Mouse (Mus musculus): Measurements from ENCODE around the gene Thpo. TPM values are rescaled to one million over a fixed set of nuclear protein-coding genes. Genes with fewer than 3 reads are reported as not detected.

The Thpo gene
- polyA plus RNA-seq, 1 experiment from 2014 or later, result 5.0 TPM

DNA sequence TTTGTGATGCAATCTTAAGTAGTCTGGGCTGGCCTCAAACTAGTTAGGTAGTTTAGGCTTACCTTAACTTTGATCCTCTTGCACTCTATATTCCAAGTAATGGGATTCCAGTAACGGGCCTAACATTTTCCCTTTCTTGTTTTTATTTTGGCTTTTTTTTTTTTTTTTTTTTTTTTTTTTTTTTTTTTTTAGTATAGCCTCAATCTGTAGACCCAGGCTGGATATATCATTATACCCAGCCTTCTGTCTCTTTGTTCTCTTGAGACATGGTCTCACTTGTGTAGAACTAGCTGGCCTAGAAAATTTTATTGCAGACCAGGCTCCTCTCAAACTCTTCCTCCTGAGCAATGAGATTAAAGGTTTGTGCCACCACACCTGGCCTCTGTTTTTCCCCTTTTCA is 42.7 kb downstream of the Thpo start:
- H3K9ac ChIP-seq, result no peak overlapping the region
- H3K27ac ChIP-seq (replicated peaks), result 0 out of 2 replicates have a peak overlapping the region, but pooled peaks have one; percentile 29
- WGBS (ENCODE audit: insufficient replicate concordance), result 75% methylated on average over 1 of the region's 1 CpGs
- no peaks in the 10 kb centered on the region for H3K9me3 ChIP-seq (replicated peaks)
- peaks cover 62% of the 10 kb centered on the region for H3K36me3 ChIP-seq (replicated peaks)
- no peak for ATAC-seq (ENCODE audit: insufficient read depth)
- no peak overlapping the region for H3K4me2 ChIP-seq
- no peak overlapping the region for H3K4me3 ChIP-seq (replicated peaks)
- H3K27me3 ChIP-seq, result peaks cover 35% of the 10 kb centered on the region
- H3K4me1 ChIP-seq (replicated peaks), result peaks cover 57% of the 10 kb centered on the region

- peaks cover 50% of the 10 kb centered on the region for H3K4me1 ChIP-seq (replicated peaks)
- no peak overlapping the region for H3K4me3 ChIP-seq (replicated peaks)
- no peaks in the 10 kb centered on the region for H3K9me3 ChIP-seq (replicated peaks)
- no peak overlapping the region for H3K4me2 ChIP-seq
- peaks cover 26% of the 10 kb centered on the region for H3K27me3 ChIP-seq
- WGBS (ENCODE audit: insufficient replicate concordance), result 55% methylated on average over 3 of the region's 3 CpGs
- no peak for ATAC-seq (ENCODE audit: insufficient read depth)
- peaks cover 70% of the 10 kb centered on the region for H3K36me3 ChIP-seq (replicated peaks)
- no peak overlapping the region for H3K27ac ChIP-seq (replicated peaks)
- no peak overlapping the region for H3K9ac ChIP-seq
Measured at GRCm38 (mm10) chr16:20690774-20691173, 43.5 kb downstream of the Thpo start.

DNA sequence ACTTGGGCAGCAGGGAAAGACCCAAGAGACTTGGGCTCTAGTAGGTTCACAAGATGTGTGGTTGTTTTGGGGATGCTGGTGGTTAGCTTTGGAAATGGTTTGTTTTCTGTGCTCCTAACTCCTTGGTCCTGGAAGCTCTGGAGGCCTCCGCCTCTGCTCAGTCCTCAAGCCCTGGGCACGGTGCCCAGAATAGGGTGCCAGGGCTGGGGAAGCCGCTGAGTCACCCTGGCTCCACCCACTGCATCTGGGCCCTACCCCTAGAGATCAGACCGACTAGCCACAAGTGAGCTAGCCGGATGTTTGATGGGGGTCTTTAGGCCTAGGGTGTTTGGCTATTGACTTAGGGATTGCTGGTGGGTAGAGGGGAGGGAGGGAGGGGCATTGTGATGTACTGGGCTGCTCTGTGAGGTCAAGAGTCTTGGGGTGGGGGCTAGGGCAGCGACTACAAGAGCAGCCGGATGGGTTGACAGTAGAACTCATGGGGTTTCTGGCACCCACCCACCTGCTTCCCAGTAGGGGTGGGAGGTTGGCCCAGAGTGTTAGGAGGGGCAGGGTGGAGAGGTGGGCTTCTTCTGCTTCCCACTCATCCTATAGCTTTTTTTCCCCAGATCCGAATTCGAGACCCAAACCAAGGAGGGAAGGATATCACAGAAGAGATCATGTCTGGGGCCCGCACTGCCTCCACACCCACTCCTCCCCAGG is 56.2 kb downstream of the Thpo start:
- Histone ChIP-seq H3K4me1 (replicated peaks) (peaks cover 52% of the 10 kb centered on the region), H3K4me2 (peak overlapping the region; percentile 38)
- 65% methylated on average over 10 of the region's 10 CpGs for WGBS (ENCODE audit: insufficient replicate concordance)

GRCm38 (mm10) chr16:20677380-20677779 is 56.9 kb downstream of the Thpo start:
- Histone ChIP-seq H3K4me2 (peak overlapping the region; percentile 38), H3K36me3 (replicated peaks) (peaks cover 79% of the 10 kb centered on the region), H3K27ac (replicated peaks) (peak overlapping the region; percentile 72), H3K4me3 (replicated peaks) (no peak overlapping the region), H3K4me1 (replicated peaks) (peaks cover 52% of the 10 kb centered on the region), H3K9ac (peak overlapping the region; percentile 23; the same call in 1 of the 2 replicates), H3K27me3 (no peaks in the 10 kb centered on the region), H3K9me3 (replicated peaks) (no peaks in the 10 kb centered on the region)
- ATAC-seq (ENCODE audit: insufficient read depth), result no peak
- WGBS (ENCODE audit: insufficient replicate concordance), result 77% methylated on average over 5 of the region's 5 CpGs

More for the DNA sequence above, 56.2 kb downstream of the Thpo start:
- H3K9me3 ChIP-seq (replicated peaks), result no peaks in the 10 kb centered on the region
- ATAC-seq (ENCODE audit: insufficient read depth), result peak; percentile 60
- H3K9ac ChIP-seq, result peak overlapping the region; percentile 23; the same call in 1 of the 2 replicates
- 0 out of 2 replicates have a peak overlapping the region, but pooled peaks have one; percentile 1 for H3K4me3 ChIP-seq (replicated peaks)
- H3K27ac ChIP-seq (replicated peaks), result peak overlapping the region; percentile 72
- H3K36me3 ChIP-seq (replicated peaks), result peaks cover 86% of the 10 kb centered on the region
- no peaks in the 10 kb centered on the region for H3K27me3 ChIP-seq

- H3K36me3 ChIP-seq (replicated peaks), result peaks cover 72% of the 10 kb centered on the region
- ATAC-seq (ENCODE audit: insufficient read depth), result no peak
- no peak overlapping the region for H3K4me3 ChIP-seq (replicated peaks)
- H3K27ac ChIP-seq (replicated peaks), result no peak overlapping the region
- WGBS (ENCODE audit: insufficient replicate concordance), result 81% methylated on average over 4 of the region's 4 CpGs
- peaks cover 59% of the 10 kb centered on the region for H3K4me1 ChIP-seq (replicated peaks)
- no peaks in the 10 kb centered on the region for H3K9me3 ChIP-seq (replicated peaks)
- no peaks in the 10 kb centered on the region for H3K27me3 ChIP-seq
- H3K9ac ChIP-seq, result no peak overlapping the region
- H3K4me2 ChIP-seq, result no peak overlapping the region
Measured at GRCm38 (mm10) chr16:20676702-20677101, 57.6 kb downstream of the Thpo start.

DNA sequence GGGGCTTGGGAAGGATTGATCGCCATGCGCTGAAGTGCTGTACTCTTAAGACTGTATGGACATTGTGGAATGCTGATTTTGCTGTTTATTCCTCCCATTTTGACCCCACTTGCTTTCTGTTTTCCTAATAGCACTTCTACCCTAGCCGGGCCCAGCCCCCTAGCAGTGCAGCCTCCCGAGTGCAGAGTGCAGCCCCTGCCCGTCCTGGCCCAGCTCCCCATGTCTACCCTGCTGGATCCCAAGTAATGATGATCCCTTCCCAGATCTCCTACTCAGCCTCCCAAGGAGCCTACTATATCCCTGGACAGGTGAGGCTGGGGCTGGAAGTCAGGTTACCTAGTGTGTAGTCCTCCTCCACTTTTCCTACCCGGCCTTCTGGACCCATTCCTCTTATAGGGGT is 59.1 kb downstream of the Thpo start:
- peaks cover 60% of the 10 kb centered on the region for H3K4me1 ChIP-seq (replicated peaks)
- no peaks in the 10 kb centered on the region for H3K9me3 ChIP-seq (replicated peaks)
- H3K4me2 ChIP-seq, result peak overlapping the region; percentile 88
- H3K36me3 ChIP-seq (replicated peaks), result peaks cover 57% of the 10 kb centered on the region
- H3K27ac ChIP-seq (replicated peaks), result peak overlapping the region; percentile 92
- ATAC-seq (ENCODE audit: insufficient read depth), result no peak
- peak overlapping the region; percentile 94; the same call in 1 of the 2 replicates for H3K4me3 ChIP-seq (replicated peaks)
- WGBS (ENCODE audit: insufficient replicate concordance), result 79% methylated on average over 6 of the region's 6 CpGs
- H3K9ac ChIP-seq, result 0 out of 2 replicates have a peak overlapping the region, but pooled peaks have one; percentile 6
- H3K27me3 ChIP-seq, result no peaks in the 10 kb centered on the region

Other genes starting within 250 kb of the Thpo start
- 44.1 and 48.7 TPM in 2 replicates for gene Eif2b5, start 235.7 kb downstream of the Thpo start, polyA plus RNA-seq (2015; fragmentation: Nextera tagmentation; extraction: Ambion mirVana)
- 3.8 and 4.8 TPM in 2 replicates for gene Dvl3, start 217.5 kb downstream of the Thpo start, polyA plus RNA-seq (2015; fragmentation: Nextera tagmentation; extraction: Ambion mirVana)
- 386 and 395 TPM in 2 replicates for gene Ap2m1, start 199.0 kb downstream of the Thpo start, polyA plus RNA-seq (2015; fragmentation: Nextera tagmentation; extraction: Ambion mirVana)
- gene Abcf3, start 185.9 kb downstream of the Thpo start, polyA plus RNA-seq (2015; fragmentation: Nextera tagmentation; extraction: Ambion mirVana), result 24.6 and 28.4 TPM in 2 replicates
- 0.21 and 0.33 TPM in 2 replicates for gene Vwa5b2, start 145.0 kb downstream of the Thpo start, polyA plus RNA-seq (2015; fragmentation: Nextera tagmentation; extraction: Ambion mirVana)
- 16.0 and 16.2 TPM in 2 replicates for gene Eef1akmt4, start 122.9 kb downstream of the Thpo start, polyA plus RNA-seq (2015; fragmentation: Nextera tagmentation; extraction: Ambion mirVana)
- gene Gm49333, start 122.9 kb downstream of the Thpo start, polyA plus RNA-seq (2015; fragmentation: Nextera tagmentation; extraction: Ambion mirVana), result 0.08 TPM in 1 of 2 replicates, not detected in the other
- 20.7 and 22.9 TPM in 2 replicates for gene Alg3, start 122.8 kb downstream of the Thpo start, polyA plus RNA-seq (2015; fragmentation: Nextera tagmentation; extraction: Ambion mirVana)
- gene Camk2n2, start 113.2 kb downstream of the Thpo start, polyA plus RNA-seq (2015; fragmentation: Nextera tagmentation; extraction: Ambion mirVana), result 0.10 and 0.12 TPM in 2 replicates
- 0.10 TPM in 1 of 2 replicates, not detected in the other for gene Ece2, start 104.7 kb downstream of the Thpo start, polyA plus RNA-seq (2015; fragmentation: Nextera tagmentation; extraction: Ambion mirVana)
- gene Psmd2, start 82.9 kb downstream of the Thpo start, polyA plus RNA-seq (2015; fragmentation: Nextera tagmentation; extraction: Ambion mirVana), result 164 and 171 TPM in 2 replicates
- gene Eif4g1, start 66.2 kb downstream of the Thpo start, polyA plus RNA-seq (2015; fragmentation: Nextera tagmentation; extraction: Ambion mirVana), result 86.2 and 98.5 TPM in 2 replicates
- 1.3 and 1.8 TPM in 2 replicates for gene Fam131a, start 41.3 kb downstream of the Thpo start, polyA plus RNA-seq (2015; fragmentation: Nextera tagmentation; extraction: Ambion mirVana)
- gene Polr2h, start 16.8 kb downstream of the Thpo start, polyA plus RNA-seq (2015; fragmentation: Nextera tagmentation; extraction: Ambion mirVana), result 36.4 and 39.3 TPM in 2 replicates
- gene Clcn2, start 16.8 kb downstream of the Thpo start, polyA plus RNA-seq (2015; fragmentation: Nextera tagmentation; extraction: Ambion mirVana), result 9.5 and 13.7 TPM in 2 replicates
- 0.37 and 0.47 TPM in 2 replicates for gene Chrd, start 1.4 kb downstream of the Thpo start, polyA plus RNA-seq (2015; fragmentation: Nextera tagmentation; extraction: Ambion mirVana)

Data from liver, embryonic 15.5 days (tissue).